ENCODE assay signal across 9 mouse cellular contexts in the genomic region with DNA sequence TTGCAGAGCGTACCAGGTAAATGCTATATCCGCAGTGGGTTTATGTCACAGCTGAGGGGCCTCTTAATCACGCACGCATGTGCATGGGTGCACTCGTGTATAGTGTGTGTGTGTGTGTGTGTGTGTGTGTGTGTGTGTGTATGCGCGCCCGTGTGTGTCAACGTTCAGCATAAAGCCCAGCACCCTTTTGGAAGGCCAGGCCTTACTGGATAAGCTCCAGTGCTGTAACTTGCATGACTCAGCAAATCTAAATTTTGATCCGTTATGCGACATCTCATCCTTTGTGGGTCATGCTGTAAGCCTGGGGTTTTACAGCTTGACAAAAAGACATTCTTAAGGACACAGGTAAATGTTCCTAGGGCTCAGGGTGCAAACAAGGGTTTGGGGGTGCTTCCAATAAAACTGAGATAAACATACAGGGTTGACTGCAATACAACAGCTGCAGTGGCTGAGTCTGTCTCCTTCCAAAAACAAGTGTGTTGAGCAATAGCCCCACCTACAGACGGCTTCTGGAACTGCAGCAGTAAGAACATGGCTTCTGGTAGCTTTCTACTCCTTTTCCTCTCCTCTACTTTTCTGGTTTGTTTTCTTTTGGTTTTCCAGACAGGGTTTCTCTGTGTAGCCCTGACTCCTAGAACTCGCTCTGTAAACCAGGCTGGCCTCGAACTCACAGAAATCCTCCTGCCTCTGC. TPM values are rescaled to one million over a fixed set of nuclear protein-coding genes. Genes with fewer than 3 reads are reported as not detected.
A peak's percentile ranks its signal among the peaks of the same experiment; 100 is the strongest.
DNase-seq lines count a peak whose midpoint lies in the region; ATAC-seq and TF ChIP-seq lines count a peak whose summit lies in the region.
"Had no signal": no experiment of that assay in that cellular context is flagged by ENCODE, and none has a peak within 500 bp of the region (broad histone marks: within the 10 kb centered on the region; RNA-seq: fewer than 3 reads in every experiment).

No protein-coding gene starts in this region.

- no peaks in the 10 kb centered on the region for H3K36me3 ChIP-seq in kidney, postnatal 0 days (ENCODE audit: insufficient read depth, low read length)
- no peaks in the 10 kb centered on the region for H3K36me3 ChIP-seq in liver, embryonic 11.5 days (ENCODE audit: control insufficient read depth, insufficient read depth, low read length)
- H3K36me3 ChIP-seq in neural tube, embryonic 11.5 days (ENCODE audit: control insufficient read depth, insufficient read depth, low read length), result no peaks in the 10 kb centered on the region
- H3K36me3 ChIP-seq: heart, embryonic 13.5 days had no signal

- H3K4me3 ChIP-seq in gastrocnemius, adult 2 months, result 0 out of 2 replicates have a peak overlapping the region, but pooled peaks have one; percentile 28
- no peak overlapping the region for H3K4me3 ChIP-seq in kidney, postnatal 0 days (replicated peaks; ENCODE audit: low read depth, low read length)
- H3K4me3 ChIP-seq in liver, embryonic 11.5 days (ENCODE audit: low read depth, low read length), result no peak overlapping the region
- H3K4me3 ChIP-seq in neural tube, embryonic 11.5 days (ENCODE audit: low read depth, low read length), result no peak overlapping the region
- H3K4me3 ChIP-seq: heart, embryonic 13.5 days had no signal

- no peaks in the 10 kb centered on the region for H3K4me1 ChIP-seq in kidney, postnatal 0 days (replicated peaks; ENCODE audit: insufficient read depth, low read length)
- no peaks in the 10 kb centered on the region for H3K4me1 ChIP-seq in liver, embryonic 11.5 days (replicated peaks; ENCODE audit: control insufficient read depth, insufficient read depth, low read length)
- no peaks in the 10 kb centered on the region for H3K4me1 ChIP-seq in neural tube, embryonic 11.5 days (ENCODE audit: control insufficient read depth, insufficient read depth, low read length)
- H3K4me1 ChIP-seq: heart, embryonic 13.5 days had no signal

- TF ChIP-seq CTCF in gastrocnemius, adult 2 months (IDR thresholded peaks at IDR 0.05), result peak; percentile 91
- peak; percentile 87 for TF ChIP-seq CTCF in kidney, postnatal 0 days (IDR thresholded peaks at IDR 0.05; ENCODE audit: low read depth)

- WGBS in kidney, postnatal 0 days, result 73% methylated on average over 14 of the region's 14 CpGs
- 65% methylated on average over 14 of the region's 14 CpGs for WGBS in liver, embryonic 11.5 days
- WGBS in neural tube, embryonic 11.5 days, result 78% methylated on average over 14 of the region's 14 CpGs

- no peak overlapping the region for H3K27ac ChIP-seq in gastrocnemius, adult 2 months
- no peak overlapping the region for H3K27ac ChIP-seq in kidney, postnatal 0 days
- no peak overlapping the region for H3K27ac ChIP-seq in liver, embryonic 11.5 days (ENCODE audit: low read depth, low read length)
- H3K27ac ChIP-seq in neural tube, embryonic 11.5 days (ENCODE audit: low read depth, low read length), result no peak overlapping the region
- H3K27ac ChIP-seq: heart, embryonic 13.5 days had no signal

- H3K4me2 ChIP-seq in kidney, postnatal 0 days (ENCODE audit: low read length), result no peak overlapping the region
- H3K4me2 ChIP-seq in liver, embryonic 11.5 days, result no peak overlapping the region
- H3K4me2 ChIP-seq in neural tube, embryonic 11.5 days (ENCODE audit: low read depth), result no peak overlapping the region
- H3K4me2 ChIP-seq: heart, embryonic 13.5 days had no signal

- no peaks in the 10 kb centered on the region for H3K27me3 ChIP-seq in kidney, postnatal 0 days (ENCODE audit: insufficient read depth, low read length)
- H3K27me3 ChIP-seq in liver, embryonic 11.5 days (replicated peaks; ENCODE audit: control insufficient read depth, insufficient read depth, low read length), result no peaks in the 10 kb centered on the region
- no peaks in the 10 kb centered on the region for H3K27me3 ChIP-seq in neural tube, embryonic 11.5 days (ENCODE audit: control insufficient read depth, insufficient read depth, low read length)

- no peak for ATAC-seq in kidney, postnatal 0 days (replicated peaks; ENCODE audit: low FRiP score, low read depth)
- ATAC-seq in liver, embryonic 11.5 days (replicated peaks; ENCODE audit: low FRiP score), result peak; percentile 67
- peak; percentile 43; the same call in 1 of the 2 replicates for ATAC-seq in neural tube, embryonic 11.5 days (ENCODE audit: insufficient read depth, low FRiP score, low TSS enrichment)

- no peaks in the 10 kb centered on the region for H3K9me3 ChIP-seq in kidney, postnatal 0 days (replicated peaks; ENCODE audit: low read length)
- no peaks in the 10 kb centered on the region for H3K9me3 ChIP-seq in liver, embryonic 11.5 days (ENCODE audit: control insufficient read depth, low read length)
- no peaks in the 10 kb centered on the region for H3K9me3 ChIP-seq in neural tube, embryonic 11.5 days (ENCODE audit: control insufficient read depth, low read length)
- H3K9me3 ChIP-seq: heart, embryonic 13.5 days had no signal

- H3K9ac ChIP-seq in kidney, postnatal 0 days (ENCODE audit: low read depth, low read length), result no peak overlapping the region
- H3K9ac ChIP-seq in liver, embryonic 11.5 days (ENCODE audit: low read depth, low read length), result no peak overlapping the region
- H3K9ac ChIP-seq in neural tube, embryonic 11.5 days (ENCODE audit: low read length), result no peak overlapping the region
- H3K9ac ChIP-seq: heart, embryonic 13.5 days had no signal

- DNase-seq in A20 (ENCODE audit: low read depth, low spot score) (peak; percentile 77), WW6 (ENCODE audit: low read depth, low spot score) (peak; percentile 59)
- DNase-seq in cerebellum, postnatal 4 days (ENCODE audit: low spot score in 2 of 2), result peak; percentile 75 to 79
- DNase-seq in gastrocnemius, adult 2 months, result peak; percentile 70
- DNase-seq in kidney, postnatal 0 days (ENCODE audit: low spot score), result peak; percentile 71
- peak; percentile 66 for DNase-seq in liver, embryonic 11.5 days (ENCODE audit: low spot score)
- DNase-seq in neural tube, embryonic 11.5 days (ENCODE audit: low spot score), result peak; percentile 83
- DNase-seq in testis, postnatal 14 days (ENCODE audit: low spot score), result peak; percentile 48

- intact Hi-C loops in gastrocnemius, adult 2 months (cut with DNase I), result no loop called here

RNA-seq across cellular contexts. Expression of a gene that starts 28.2 kb away (rescaled TPM):
- total RNA-seq in gastrocnemius, adult 2 months (2021), result not detected
- not detected in 2 replicates for polyA plus RNA-seq in kidney, postnatal 0 days (2015; fragmentation: Nextera tagmentation; extraction: Ambion mirVana)
- 0.18 TPM in 1 of 2 replicates, not detected in the other for polyA plus RNA-seq in liver, embryonic 11.5 days (2014; fragmentation: Nextera tagmentation; extraction: Ambion mirVana)
- not detected in 2 replicates for polyA plus RNA-seq in neural tube, embryonic 11.5 days (2014; fragmentation: Nextera tagmentation; extraction: Ambion mirVana)
- polyA plus RNA-seq: heart, embryonic 13.5 days had no signal
